Mouse (Mus musculus) colon, adult 2 months (tissue): Measurements from ENCODE around the gene Abhd17a. TPM values are rescaled to one million over a fixed set of nuclear protein-coding genes. Genes with fewer than 3 reads are reported as not detected.

ENCODE experiments used
- polyA plus RNA-seq: library from polyadenylated mRNA; depleted of rRNA; stranded (reverse); fragments of >200 nt; gene quantifications from 2 replicates; pipeline ENCODE4 v1.2.3, GENCODE M21; 2012; rRNA removed

Abhd17a gene
- polyA plus RNA-seq: 328 and 390 TPM in 2 replicates

GRCm38 (mm10) chr10:80589879-80590854 lies at the start of gene Abhd17a:
Gene Abhd17a, minus strand, starts transcription at chr10:80590341.

GRCm38 (mm10) chr10:80622661-80623456 lies 32.7 kb upstream of the Abhd17a start, which contains the start of gene Csnk1g2:
Gene Csnk1g2, plus strand, starts transcription at chr10:80622838.

GRCm38 (mm10) chr10:80605721-80606120 lies 15.6 kb upstream of the Abhd17a start, which contains the start of gene Gm49322:
Gene Gm49322, plus strand, starts transcription at chr10:80606021.

GRCm38 (mm10) chr10:80602698-80603325 lies 12.7 kb upstream of the Abhd17a start, which contains the start of the genes Scamp4 and Adat3:
Gene Scamp4, plus strand, starts transcription at chr10:80602872.
Gene Adat3, plus strand, starts transcription at chr10:80602880.

GRCm38 (mm10) chr10:80577195-80578130 lies 12.7 kb downstream of the Abhd17a start, which contains the start of gene Klf16:
Gene Klf16, minus strand, starts transcription at chr10:80577321.

GRCm38 (mm10) chr10:80561116-80561944 lies 28.8 kb downstream of the Abhd17a start, which contains the start of gene Rexo1:
Gene Rexo1, minus strand, starts transcription at chr10:80561560.

GRCm38 (mm10) chr10:80538710-80539394 lies 51.3 kb downstream of the Abhd17a start, which contains the start of gene Atp8b3:
Gene Atp8b3, minus strand, starts transcription at chr10:80539124.

Other genes starting within 250 kb of the Abhd17a start
- gene Adamtsl5, start 241.9 kb downstream of the Abhd17a start, polyA plus RNA-seq: 27.8 and 29.2 TPM in 2 replicates
- gene Plk5, start 233.9 kb downstream of the Abhd17a start, polyA plus RNA-seq: 0.38 and 0.71 TPM in 2 replicates
- 23.9 and 24.3 TPM in 2 replicates for gene Mex3d, start 202.7 kb downstream of the Abhd17a start, polyA plus RNA-seq
- gene Mbd3, start 190.8 kb downstream of the Abhd17a start, polyA plus RNA-seq: 112 and 120 TPM in 2 replicates
- 2,050 and 2,937 TPM in 2 replicates for gene Uqcr11, start 183.5 kb downstream of the Abhd17a start, polyA plus RNA-seq
- gene Tcf3, start 156.7 kb downstream of the Abhd17a start, polyA plus RNA-seq: 84.9 and 86.2 TPM in 2 replicates
- gene Onecut3, start 95.5 kb downstream of the Abhd17a start, polyA plus RNA-seq: 0.02 TPM in 1 of 2 replicates, not detected in the other
- gene Atp8b3, start 51.2 kb downstream of the Abhd17a start, polyA plus RNA-seq: not detected in 2 replicates
- 56.3 and 60.5 TPM in 2 replicates for gene Rexo1, start 28.8 kb downstream of the Abhd17a start, polyA plus RNA-seq
- gene Klf16, start 13.0 kb downstream of the Abhd17a start, polyA plus RNA-seq: 32.1 and 34.5 TPM in 2 replicates
- 145 and 162 TPM in 2 replicates for gene Scamp4, start 12.5 kb upstream of the Abhd17a start, polyA plus RNA-seq
- gene Adat3, start 12.5 kb upstream of the Abhd17a start, polyA plus RNA-seq: 22.0 and 28.5 TPM in 2 replicates
- 3.8 and 4.9 TPM in 2 replicates for gene Gm49322, start 15.7 kb upstream of the Abhd17a start, polyA plus RNA-seq
- 326 and 352 TPM in 2 replicates for gene Csnk1g2, start 32.5 kb upstream of the Abhd17a start, polyA plus RNA-seq
- 89.5 and 97.5 TPM in 2 replicates for gene Btbd2, start 66.7 kb upstream of the Abhd17a start, polyA plus RNA-seq
- 385 and 392 TPM in 2 replicates for gene Mknk2, start 87.8 kb upstream of the Abhd17a start, polyA plus RNA-seq
- gene Mob3a, start 111.6 kb upstream of the Abhd17a start, polyA plus RNA-seq: 39.9 and 49.0 TPM in 2 replicates
- 52.3 and 56.7 TPM in 2 replicates for gene Izumo4, start 111.8 kb upstream of the Abhd17a start, polyA plus RNA-seq
- 116 and 122 TPM in 2 replicates for gene Ap3d1, start 151.9 kb upstream of the Abhd17a start, polyA plus RNA-seq
- 25.5 and 45.2 TPM in 2 replicates for gene Dot1l, start 164.9 kb upstream of the Abhd17a start, polyA plus RNA-seq
- 31.8 and 39.2 TPM in 2 replicates for gene Sf3a2, start 207.9 kb upstream of the Abhd17a start, polyA plus RNA-seq
- 54.2 and 71.9 TPM in 2 replicates for gene Plekhj1, start 208.3 kb upstream of the Abhd17a start, polyA plus RNA-seq
- gene Amh, start 214.9 kb upstream of the Abhd17a start, polyA plus RNA-seq: 0.67 and 1.1 TPM in 2 replicates
- gene Jsrp1, start 223.2 kb upstream of the Abhd17a start, polyA plus RNA-seq: 0.13 TPM in 1 of 2 replicates, not detected in the other
- gene Oaz1, start 236.3 kb upstream of the Abhd17a start, polyA plus RNA-seq: 843 and 1,116 TPM in 2 replicates